Mouse (Mus musculus): ENCODE results near the gene Cdh13. TPM values are rescaled to one million over a fixed set of nuclear protein-coding genes. Genes with fewer than 3 reads are reported as not detected.
A peak's percentile ranks its signal among the peaks of the same experiment; 100 is the strongest.

The Cdh13 gene
- total RNA-seq, 2 experiments from 2014 or later = 137 to 144 TPM

GRCm38 (mm10) chr8:118289091-118289490, 5.6 kb downstream of the Cdh13 start:
- DNase-seq (ENCODE audit: low spot score in 2 of 2) = no peak
- intact Hi-C loops (cut with DNase I) = loop anchor here (5.0 to 10.0 kb wide), 2 partner anchors 153 to 276 kb away; no protein-coding TSS in a partner anchor

- no peak for DNase-seq (ENCODE audit: low spot score in 2 of 2)
- intact Hi-C loops (cut with DNase I) = loop anchor here (5.0 to 10.0 kb wide), 2 partner anchors 153 to 275 kb away; no protein-coding TSS in a partner anchor
Observed at GRCm38 (mm10) chr8:118289525-118289924, 6.0 kb downstream of the Cdh13 start.

GRCm38 (mm10) chr8:118290266-118290665, 6.7 kb downstream of the Cdh13 start:
- intact Hi-C loops (cut with DNase I) = no loop called here
- no peak for DNase-seq (ENCODE audit: low spot score in 2 of 2)

GRCm38 (mm10) chr8:118296477-118296876, 12.9 kb downstream of the Cdh13 start:
- intact Hi-C loops (cut with DNase I) = no loop called here
- no peak for DNase-seq (ENCODE audit: low spot score in 2 of 2)

- DNase-seq (ENCODE audit: low spot score in 2 of 2) = no peak
- intact Hi-C loops (cut with DNase I) = no loop called here
Observed at GRCm38 (mm10) chr8:118306957-118307356, 23.4 kb downstream of the Cdh13 start.

GRCm38 (mm10) chr8:118309106-118309505, 25.6 kb downstream of the Cdh13 start:
- intact Hi-C loops (cut with DNase I) = no loop called here
- no peak for DNase-seq (ENCODE audit: low spot score in 2 of 2)

- DNase-seq (ENCODE audit: low spot score in 2 of 2) = peak in 1 of 2 experiments; percentile 22
- intact Hi-C loops (cut with DNase I) = no loop called here
Observed at GRCm38 (mm10) chr8:118313426-118314187, 30.1 kb downstream of the Cdh13 start.

GRCm38 (mm10) chr8:118314188-118314563, 30.6 kb downstream of the Cdh13 start:
- no peak for DNase-seq (ENCODE audit: low spot score in 2 of 2)
- intact Hi-C loops (cut with DNase I) = no loop called here

- intact Hi-C loops (cut with DNase I) = no loop called here
- no peak for DNase-seq (ENCODE audit: low spot score in 2 of 2)
Observed at GRCm38 (mm10) chr8:118314932-118315331, 31.4 kb downstream of the Cdh13 start.

- no peak for DNase-seq (ENCODE audit: low spot score in 2 of 2)
- intact Hi-C loops (cut with DNase I) = no loop called here
Observed at GRCm38 (mm10) chr8:118316440-118316839, 32.9 kb downstream of the Cdh13 start.

- intact Hi-C loops (cut with DNase I) = no loop called here
- DNase-seq (ENCODE audit: low spot score in 2 of 2) = peak in 1 of 2 experiments; percentile 80
Observed at GRCm38 (mm10) chr8:118320566-118320965, 37.0 kb downstream of the Cdh13 start.

GRCm38 (mm10) chr8:118323421-118323820, 39.9 kb downstream of the Cdh13 start:
- no peak for DNase-seq (ENCODE audit: low spot score in 2 of 2)
- intact Hi-C loops (cut with DNase I) = no loop called here

- intact Hi-C loops (cut with DNase I) = no loop called here
- DNase-seq (ENCODE audit: low spot score in 2 of 2) = no peak
Observed at GRCm38 (mm10) chr8:118334933-118335332, 51.4 kb downstream of the Cdh13 start.

- intact Hi-C loops (cut with DNase I) = no loop called here
- DNase-seq (ENCODE audit: low spot score in 2 of 2) = peak; percentile 27 to 44
Observed at GRCm38 (mm10) chr8:118339711-118340110, 56.2 kb downstream of the Cdh13 start.

- intact Hi-C loops (cut with DNase I) = no loop called here
Observed at GRCm38 (mm10) chr8:118343267-118343666, 59.7 kb downstream of the Cdh13 start.

GRCm38 (mm10) chr8:118348710-118349489, 65.4 kb downstream of the Cdh13 start:
- no peak for DNase-seq (ENCODE audit: low spot score in 2 of 2)

More at GRCm38 (mm10) chr8:118343267-118343666, 59.7 kb downstream of the Cdh13 start:
- DNase-seq (ENCODE audit: low spot score in 2 of 2) = peak in 1 of 2 experiments; percentile 46

GRCm38 (mm10) chr8:118350136-118350535, 66.6 kb downstream of the Cdh13 start:
- DNase-seq (ENCODE audit: low spot score in 2 of 2) = no peak
- intact Hi-C loops (cut with DNase I) = no loop called here

More at GRCm38 (mm10) chr8:118348710-118349489, 65.4 kb downstream of the Cdh13 start:
- intact Hi-C loops (cut with DNase I) = no loop called here

- intact Hi-C loops (cut with DNase I) = no loop called here
- DNase-seq (ENCODE audit: low spot score in 2 of 2) = peak; percentile 38 to 44
Observed at GRCm38 (mm10) chr8:118353022-118353421, 69.5 kb downstream of the Cdh13 start.

GRCm38 (mm10) chr8:118357067-118357466, 73.5 kb downstream of the Cdh13 start:
- no peak for DNase-seq (ENCODE audit: low spot score in 2 of 2)
- intact Hi-C loops (cut with DNase I) = no loop called here

- DNase-seq (ENCODE audit: low spot score in 2 of 2) = peak in 1 of 2 experiments; percentile 26
- intact Hi-C loops (cut with DNase I) = no loop called here
Observed at GRCm38 (mm10) chr8:118357596-118357995, 74.1 kb downstream of the Cdh13 start.

Data from left cerebral cortex, postnatal 14 days (tissue).